Mouse (Mus musculus) bone marrow, adult 2 months (tissue): Measurements from ENCODE around the gene Myh14.

Source experiments
- CTCF ChIP-seq: fragments of 200-500 bp; IDR thresholded peaks from 2 replicates; pipeline ENCODE4 v1.5.1; 2011; ENCODE audit warnings: low read length, control low read depth; ENCODE audit not compliant: control insufficient read depth, insufficient read depth
- POLR2A ChIP-seq: fragments of 200-500 bp; IDR thresholded peaks from 2 replicates; pipeline ENCODE4 v1.6.1; 2011; ENCODE audit warnings: low read depth, mild to moderate bottlenecking, control low read depth, low read length, borderline replicate concordance; ENCODE audit not compliant: control insufficient read depth

DNA sequence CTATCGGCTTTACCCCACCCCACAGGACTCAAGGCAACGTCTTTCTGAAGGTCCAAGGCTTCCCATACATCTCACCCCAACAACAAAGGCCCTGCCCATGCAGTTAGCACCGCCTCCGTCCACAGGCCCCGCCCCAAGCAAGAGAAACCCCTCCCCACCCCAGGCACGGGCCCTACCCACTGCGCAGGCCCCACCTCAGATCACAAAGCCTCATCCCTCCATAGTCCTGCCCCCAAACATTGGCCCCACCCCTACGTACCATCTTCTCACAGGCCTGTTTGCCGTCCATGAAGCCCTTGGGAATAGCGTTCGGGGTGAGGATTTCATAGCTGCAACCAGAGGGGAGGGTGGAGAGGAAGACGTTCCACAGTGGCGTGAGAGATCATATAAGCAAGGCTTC lies 38.0 kb downstream of the Myh14 start:
- no peak for TF ChIP-seq POLR2A
- TF ChIP-seq CTCF, result no peak
